Mouse (Mus musculus): ENCODE data around the gene Gm17606. TPM values are rescaled to one million over a fixed set of nuclear protein-coding genes. Genes with fewer than 3 reads are reported as not detected.
A peak's percentile ranks its signal among the peaks of the same experiment; 100 is the strongest.
"Not testable (repeated sequence)": the region's sequence is repeated elsewhere in the genome, so short reads cannot be mapped to it uniquely, and the experiment has no call there.

Gene Gm17606
- polyA plus RNA-seq, 1 experiment from 2014 or later = not detected

DNA sequence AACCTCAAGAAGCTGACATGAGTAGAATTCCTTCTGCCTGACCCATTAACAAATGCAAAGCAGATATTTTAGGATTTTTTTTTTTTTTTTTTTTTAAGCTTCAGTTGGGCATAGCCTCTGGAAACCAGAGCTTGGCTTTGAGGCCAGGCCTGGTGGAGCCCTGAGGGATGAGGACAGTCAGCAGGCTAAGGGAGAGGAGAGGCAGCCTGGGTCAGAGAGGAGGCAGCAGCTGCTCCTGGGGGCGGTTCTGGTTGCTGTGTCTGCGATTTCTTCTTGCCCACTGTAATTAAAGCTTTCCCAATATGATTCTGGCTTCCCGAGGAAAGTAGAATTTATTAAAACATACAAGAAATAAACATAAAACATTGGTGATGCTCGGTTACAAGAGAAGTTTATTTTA, 31.5 kb upstream of the Gm17606 start:
- Histone ChIP-seq H3K27me3 (ENCODE audit: insufficient read depth, poor library complexity, severe bottlenecking) (no peaks in the 10 kb centered on the region), H3K27ac (no peak overlapping the region), H3K36me3 (peaks cover 25% of the 10 kb centered on the region), H3K9me3 (no peaks in the 10 kb centered on the region), H3K4me1 (peaks cover 9% of the 10 kb centered on the region), H3K4me3 (no peak overlapping the region)
- 82% methylated on average over 4 of the region's 4 CpGs for WGBS
- DNase-seq (ENCODE audit: low spot score) = no peak

DNA sequence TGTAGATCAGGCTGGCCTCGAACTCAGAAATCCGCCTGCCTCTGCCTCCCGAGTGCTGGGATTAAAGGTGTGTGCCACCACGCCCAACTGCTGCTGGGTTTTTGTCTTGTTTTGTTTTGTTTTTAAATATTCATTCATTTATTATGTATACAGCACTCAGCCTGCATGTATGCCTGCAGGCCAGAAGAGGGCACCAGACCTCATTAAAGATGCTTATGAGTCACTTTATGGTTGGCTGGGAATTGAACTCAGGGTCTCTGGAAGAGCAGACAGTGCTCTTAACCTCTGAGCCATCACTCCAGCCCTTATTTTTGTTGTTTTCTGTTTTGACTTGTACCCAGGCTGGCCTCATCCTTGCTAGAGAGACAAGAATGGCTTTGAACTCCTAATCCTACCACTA, 30.8 kb upstream of the Gm17606 start:
- Histone ChIP-seq H3K36me3 (peaks cover 32% of the 10 kb centered on the region), H3K27ac (no peak overlapping the region), H3K4me3 (no peak overlapping the region), H3K4me1 (peaks cover 9% of the 10 kb centered on the region), H3K9me3 (no peaks in the 10 kb centered on the region), H3K27me3 (ENCODE audit: insufficient read depth, poor library complexity, severe bottlenecking) (no peaks in the 10 kb centered on the region)
- DNase-seq (ENCODE audit: low spot score) = no peak
- 71% methylated on average over 4 of the region's 4 CpGs for WGBS

DNA sequence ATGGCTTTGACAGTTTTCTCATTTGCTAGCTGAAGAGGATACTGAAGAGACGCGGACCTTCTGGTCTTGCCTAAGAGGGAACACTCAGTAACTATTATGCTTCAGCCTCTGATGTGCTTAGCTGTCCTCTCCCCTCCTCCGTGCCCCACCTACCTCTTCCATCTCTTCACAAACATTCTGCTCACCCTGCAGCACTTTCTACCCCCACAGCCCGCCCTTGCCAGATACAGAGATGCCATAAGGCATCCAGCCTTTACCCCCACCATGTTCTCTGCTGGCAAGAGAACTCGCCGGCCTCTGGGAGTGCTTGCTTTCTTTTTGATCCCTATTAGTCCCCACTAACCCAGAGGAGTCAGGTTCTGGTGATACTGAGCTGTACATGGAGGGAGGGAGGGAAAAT, 30.1 kb upstream of the Gm17606 start:
- H3K36me3 ChIP-seq = peaks cover 39% of the 10 kb centered on the region
- DNase-seq (ENCODE audit: low spot score) = no peak
- no peak overlapping the region for H3K27ac ChIP-seq
- H3K4me3 ChIP-seq = no peak overlapping the region
- H3K27me3 ChIP-seq (ENCODE audit: insufficient read depth, poor library complexity, severe bottlenecking) = no peaks in the 10 kb centered on the region
- H3K4me1 ChIP-seq = peaks cover 6% of the 10 kb centered on the region
- 75% methylated on average over 6 of the region's 6 CpGs for WGBS
- no peaks in the 10 kb centered on the region for H3K9me3 ChIP-seq

DNA sequence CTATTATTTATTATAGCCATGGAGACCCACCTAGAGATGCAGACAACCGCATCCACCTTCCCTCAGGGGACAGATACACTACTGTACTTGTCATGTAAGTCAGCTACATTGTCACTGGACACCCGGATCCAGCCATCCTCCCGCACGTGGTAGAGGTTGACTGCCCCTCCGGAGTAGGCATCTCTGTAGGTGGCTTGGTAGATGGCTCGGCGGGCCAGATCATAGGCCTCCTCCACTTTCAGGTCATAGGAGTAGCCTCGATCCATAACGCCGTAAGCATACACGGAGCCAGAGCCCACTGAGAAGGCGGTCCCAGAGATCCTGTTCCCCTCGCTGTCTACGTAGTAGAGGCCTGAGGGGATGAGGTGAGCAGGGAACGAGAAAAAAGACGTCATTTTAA, 26.6 kb upstream of the Gm17606 start:
- Histone ChIP-seq H3K36me3 (peaks cover 48% of the 10 kb centered on the region), H3K4me1 (peaks cover 11% of the 10 kb centered on the region; the same call in 1 of the 2 replicates)
- H3K27ac ChIP-seq; H3K27me3 ChIP-seq (ENCODE audit: insufficient read depth, poor library complexity, severe bottlenecking); H3K9me3 ChIP-seq; DNase-seq (ENCODE audit: low spot score); H3K4me3 ChIP-seq: not testable (repeated sequence)
- WGBS = 92% methylated on average over 15 of the region's 16 CpGs

GRCm38 (mm10) chr14:54616226-54616825, 24.4 kb upstream of the Gm17606 start:
- Histone ChIP-seq H3K9me3 (no peaks in the 10 kb centered on the region), H3K4me3 (no peak overlapping the region), H3K27me3 (ENCODE audit: insufficient read depth, poor library complexity, severe bottlenecking) (no peaks in the 10 kb centered on the region), H3K27ac (no peak overlapping the region), H3K4me1 (peaks cover 11% of the 10 kb centered on the region; the same call in 1 of the 2 replicates), H3K36me3 (peaks cover 44% of the 10 kb centered on the region)
- WGBS = 91% methylated on average over 16 of the region's 16 CpGs
- no peak for DNase-seq (ENCODE audit: low spot score)

- peak overlapping the region; percentile 92 for H3K4me3 ChIP-seq
- H3K36me3 ChIP-seq = peaks cover 38% of the 10 kb centered on the region
- no peaks in the 10 kb centered on the region for H3K9me3 ChIP-seq
- H3K4me1 ChIP-seq = peaks cover 11% of the 10 kb centered on the region; the same call in 1 of the 2 replicates
- H3K27ac ChIP-seq = peak overlapping the region; percentile 95
- no peaks in the 10 kb centered on the region for H3K27me3 ChIP-seq (ENCODE audit: insufficient read depth, poor library complexity, severe bottlenecking)
- 2% methylated on average over 38 of the region's 38 CpGs for WGBS
- no peak for DNase-seq (ENCODE audit: low spot score)
Observed at GRCm38 (mm10) chr14:54617152-54617896, 23.4 kb upstream of the Gm17606 start.

DNA sequence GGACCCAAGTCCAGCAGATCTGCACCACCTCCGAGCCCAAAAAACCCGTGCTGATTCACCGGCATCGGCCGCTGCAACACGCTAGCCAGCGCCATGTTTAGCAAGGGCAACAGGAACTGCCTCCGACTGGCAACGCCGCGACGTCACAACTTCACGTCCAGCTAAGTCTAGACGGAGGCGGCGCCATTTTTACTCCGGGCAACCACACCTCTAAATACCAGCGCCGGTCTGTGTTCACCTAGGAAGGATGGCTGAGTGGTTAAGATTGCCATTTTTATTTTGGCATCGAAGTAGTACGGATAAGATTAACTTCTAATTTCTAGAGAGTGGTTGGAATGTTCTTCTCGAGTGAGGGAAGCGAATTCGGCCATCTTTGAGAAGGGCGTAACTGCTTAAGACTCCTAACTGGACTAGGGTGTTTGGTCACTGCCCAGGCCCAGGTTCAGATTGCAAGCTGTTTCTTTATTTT, 22.8 kb upstream of the Gm17606 start, which contains the start of gene Psmb5:
Gene Psmb5 (minus strand): TSS at position 126 of the 469 bp plus-strand sequence.
- peak within 1 kb of the TSS; percentile 95 for H3K27ac ChIP-seq
- H3K9me3 ChIP-seq = no peaks in the 10 kb centered on the region
- H3K27me3 ChIP-seq (ENCODE audit: insufficient read depth, poor library complexity, severe bottlenecking) = no peaks in the 10 kb centered on the region
- peaks cover 11% of the 10 kb centered on the region; the same call in 1 of the 2 replicates for H3K4me1 ChIP-seq
- H3K4me3 ChIP-seq = peak within 1 kb of the TSS; percentile 92
- under 1% methylated on average over 25 of the region's 25 CpGs for WGBS
- DNase-seq (ENCODE audit: low spot score) = peak; percentile 96
- H3K36me3 ChIP-seq = peaks cover 33% of the 10 kb centered on the region

- H3K9me3 ChIP-seq = no peaks in the 10 kb centered on the region
- no peak within 1 kb of the TSS for H3K4me3 ChIP-seq
- peaks cover 5% of the 10 kb centered on the region for H3K36me3 ChIP-seq
- no peak for DNase-seq (ENCODE audit: low spot score)
- WGBS = 94% methylated on average over 1 of the region's 1 CpGs
- peaks cover 16% of the 10 kb centered on the region; the same call in 1 of the 2 replicates for H3K27me3 ChIP-seq (ENCODE audit: insufficient read depth, poor library complexity, severe bottlenecking)
- H3K27ac ChIP-seq = no peak within 1 kb of the TSS
- H3K4me1 ChIP-seq = peaks cover 14% of the 10 kb centered on the region; the same call in 1 of the 2 replicates
Observed at GRCm38 (mm10) chr14:54621133-54621532, 19.6 kb upstream of the Gm17606 start, which contains the start of gene Psmb11. Psmb11 (plus strand) TSS chr14:54621433.

GRCm38 (mm10) chr14:54623334-54623733, 17.4 kb upstream of the Gm17606 start:
- 80% methylated on average over 6 of the region's 6 CpGs for WGBS
- Histone ChIP-seq H3K4me1 (0 out of 2 replicates have a peak, but pooled peaks cover 5% of the 10 kb centered on the region), H3K36me3 (no peaks in the 10 kb centered on the region), H3K4me3 (no peak overlapping the region), H3K27me3 (ENCODE audit: insufficient read depth, poor library complexity, severe bottlenecking) (peaks cover 17% of the 10 kb centered on the region; the same call in 1 of the 2 replicates), H3K27ac (no peak overlapping the region), H3K9me3 (no peaks in the 10 kb centered on the region)
- DNase-seq (ENCODE audit: low spot score) = no peak

DNA sequence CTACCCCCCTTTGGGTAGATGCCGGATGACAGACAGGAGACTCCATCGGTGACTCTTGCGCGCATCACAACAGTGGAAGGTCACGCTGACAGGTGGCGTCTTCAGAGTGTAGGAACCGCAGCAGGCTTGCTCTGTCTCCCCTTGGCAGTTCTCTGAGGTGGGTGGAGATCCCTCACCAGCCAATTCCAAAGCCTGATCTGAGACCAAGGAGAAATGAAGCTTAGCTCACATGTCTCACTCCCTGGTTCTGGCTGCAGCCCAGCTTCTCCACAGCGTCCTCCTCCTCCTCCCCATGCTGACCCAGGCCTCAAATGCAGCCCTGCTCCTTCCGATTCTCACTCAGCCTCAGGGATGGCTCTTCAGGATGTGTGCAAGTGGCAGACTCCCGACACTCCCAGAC, 15.8 kb upstream of the Gm17606 start:
- no peaks in the 10 kb centered on the region for H3K9me3 ChIP-seq
- H3K27ac ChIP-seq = 0 out of 2 replicates have a peak overlapping the region, but pooled peaks have one; percentile 12
- no peak overlapping the region for H3K4me3 ChIP-seq
- DNase-seq (ENCODE audit: low spot score) = no peak
- 0 out of 2 replicates have a peak, but pooled peaks cover under 1% of the 10 kb centered on the region for H3K36me3 ChIP-seq
- peaks cover 17% of the 10 kb centered on the region; the same call in 1 of the 2 replicates for H3K27me3 ChIP-seq (ENCODE audit: insufficient read depth, poor library complexity, severe bottlenecking)
- WGBS = 67% methylated on average over 10 of the region's 10 CpGs
- 0 out of 2 replicates have a peak, but pooled peaks cover 5% of the 10 kb centered on the region for H3K4me1 ChIP-seq

GRCm38 (mm10) chr14:54628103-54628502, 12.6 kb upstream of the Gm17606 start:
- Histone ChIP-seq H3K9me3 (no peaks in the 10 kb centered on the region), H3K4me3 (no peak overlapping the region), H3K27ac (no peak overlapping the region), H3K36me3 (peaks cover 32% of the 10 kb centered on the region), H3K27me3 (ENCODE audit: insufficient read depth, poor library complexity, severe bottlenecking) (peaks cover 17% of the 10 kb centered on the region; the same call in 1 of the 2 replicates), H3K4me1 (0 out of 2 replicates have a peak, but pooled peaks cover 5% of the 10 kb centered on the region)
- 63% methylated on average over 5 of the region's 5 CpGs for WGBS
- no peak for DNase-seq (ENCODE audit: low spot score)

DNA sequence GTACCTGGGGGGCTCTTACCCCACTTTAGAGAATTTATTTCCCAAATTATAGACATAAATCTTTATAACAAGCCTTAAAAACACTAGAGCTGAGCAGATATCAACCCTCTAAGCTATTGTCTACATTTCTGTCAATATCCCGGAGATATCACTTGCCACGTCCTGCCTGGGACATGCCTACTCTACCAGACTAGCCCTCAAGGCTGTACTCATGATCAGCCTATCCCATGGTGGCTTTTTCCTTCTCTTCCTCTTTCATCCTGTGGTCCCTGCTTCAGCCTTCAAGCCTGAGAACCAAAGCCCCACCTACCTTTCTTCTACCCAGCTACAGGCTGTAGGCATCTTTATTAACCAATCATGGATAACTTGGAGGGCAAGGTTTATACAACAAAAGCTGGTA, 11.0 kb upstream of the Gm17606 start:
- peaks cover 14% of the 10 kb centered on the region; the same call in 1 of the 2 replicates for H3K27me3 ChIP-seq (ENCODE audit: insufficient read depth, poor library complexity, severe bottlenecking)
- H3K4me3 ChIP-seq = no peak overlapping the region
- DNase-seq (ENCODE audit: low spot score) = no peak
- peaks cover 48% of the 10 kb centered on the region for H3K36me3 ChIP-seq
- WGBS = 81% methylated on average over 2 of the region's 2 CpGs
- no peaks in the 10 kb centered on the region for H3K9me3 ChIP-seq
- 0 out of 2 replicates have a peak, but pooled peaks cover 1% of the 10 kb centered on the region for H3K4me1 ChIP-seq
- no peak overlapping the region for H3K27ac ChIP-seq
